Mouse (Mus musculus) left cerebral cortex, adult 8-10 months (tissue): ENCODE data around the gene Gm16451. TPM values are rescaled to one million over a fixed set of nuclear protein-coding genes. Genes with fewer than 3 reads are reported as not detected.
"Not testable (repeated sequence)": the region's sequence is repeated elsewhere in the genome, so short reads cannot be mapped to it uniquely, and the experiment has no call there.

Experiments used
- DNase-seq, 2 experiments: peaks; one replicate each; pipeline ENCODE4 v3.0.0; 2022; ENCODE audit warnings: low spot score in 2 of 2
- total RNA-seq, 4 experiments: library from RNA; stranded (reverse); gene quantifications; 2 replicates each; pipeline ENCODE4 v1.2.4; 2022

Gene Gm16451
- total RNA-seq: not detected

DNA sequence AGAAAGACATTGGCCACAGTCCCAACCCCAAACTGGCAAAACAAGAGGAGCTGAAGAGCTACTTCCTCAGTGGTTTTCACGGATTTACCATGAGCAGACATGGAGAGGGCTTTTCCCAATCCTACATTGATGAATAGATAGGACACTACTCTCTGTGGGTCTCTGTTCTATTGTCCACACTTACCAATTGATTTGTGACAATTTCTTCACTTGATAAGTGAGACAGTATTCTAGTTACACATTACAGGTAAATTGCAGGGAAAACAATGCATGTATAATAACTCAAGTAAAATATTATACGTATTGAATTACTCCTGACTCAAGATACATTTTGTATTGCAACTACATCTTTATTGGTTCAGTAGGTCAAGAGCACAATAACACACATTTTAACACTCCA is at the start of gene Gm16451:
Gene Gm16451 (minus strand): TSS at position 101 of the 400 bp plus-strand sequence.
- DNase-seq: not testable (repeated sequence)

DNA sequence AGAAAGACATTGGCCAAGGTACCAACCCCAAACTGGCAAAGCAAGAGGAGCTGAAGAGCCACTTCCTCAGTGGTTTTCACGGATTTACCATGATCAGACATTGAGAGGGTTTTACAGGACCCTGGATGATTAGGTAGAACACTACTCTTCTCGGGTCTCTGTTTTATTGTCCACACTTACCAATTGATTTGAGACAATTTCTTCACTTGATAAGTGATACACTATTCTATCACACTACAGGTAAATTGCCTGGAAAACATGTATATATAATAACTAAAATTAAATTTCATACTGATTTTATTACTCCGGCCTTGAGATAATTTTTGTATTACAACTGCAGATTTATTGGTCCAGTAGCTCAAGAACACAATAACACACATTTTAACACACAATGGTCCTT is 45.9 kb upstream of the Gm16451 start, which contains the start of gene Vmn1r142:
Gene Vmn1r142 (minus strand): TSS at position 101 of the 400 bp plus-strand sequence.
- not testable (repeated sequence) for DNase-seq

DNA sequence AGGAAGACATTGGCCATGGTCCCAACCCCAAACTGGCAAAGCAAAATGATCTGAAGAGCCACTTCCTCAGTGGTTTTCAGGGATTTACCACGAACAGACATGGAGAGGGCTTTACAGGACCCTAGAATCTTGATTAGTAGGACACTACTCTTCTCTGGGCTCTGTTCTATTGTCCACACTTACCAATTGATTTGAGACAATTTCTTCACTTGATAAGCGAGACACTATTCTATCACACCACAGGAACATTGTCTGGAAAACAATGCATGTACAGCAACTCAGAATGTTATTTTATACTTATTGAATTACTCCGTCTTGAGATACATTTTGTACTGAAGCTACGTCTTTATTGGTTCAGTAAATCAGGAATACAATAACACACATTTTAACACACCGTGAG is 16.6 kb upstream of the Gm16451 start, which contains the start of gene Gm10666:
Gene Gm10666 (minus strand): TSS at position 101 of the 400 bp plus-strand sequence.
- not testable (repeated sequence) for DNase-seq

DNA sequence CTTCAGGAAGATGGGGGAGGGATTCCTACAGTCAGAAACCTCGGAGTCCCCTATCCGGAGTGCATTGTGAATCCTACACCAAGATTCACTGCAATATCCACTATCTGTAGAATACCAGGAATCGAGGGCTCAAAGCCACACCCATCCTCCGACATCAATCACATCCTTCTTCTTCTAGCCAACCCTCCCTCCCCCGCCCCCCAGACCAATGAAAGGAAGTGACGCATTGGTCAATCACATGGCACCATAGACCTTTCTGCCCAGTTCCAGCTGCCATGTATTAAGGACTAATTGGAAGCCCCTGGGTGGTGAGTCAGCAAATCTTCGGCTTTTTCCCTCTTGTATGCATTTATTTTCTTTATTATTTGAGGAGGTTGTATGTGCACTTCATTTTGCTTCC is 49.3 kb downstream of the Gm16451 start, which contains the start of gene Vmn1r139:
Gene Vmn1r139 (plus strand): TSS at position 301 of the 400 bp plus-strand sequence.
- DNase-seq: not testable (repeated sequence)

Other genes with a start within 250 kb of the Gm16451 start
- not detected for gene Gm5891, start 197.0 kb downstream of the Gm16451 start, total RNA-seq
- not detected for gene Vmn1r137, start 123.7 kb downstream of the Gm16451 start, total RNA-seq
- gene Vmn1r138, start 89.3 kb downstream of the Gm16451 start, total RNA-seq: not detected
- not detected for gene Gm6176, start 61.9 kb downstream of the Gm16451 start, total RNA-seq
- gene Vmn1r139, start 49.2 kb downstream of the Gm16451 start, total RNA-seq: not detected
- not detected for gene Gm10666, start 16.5 kb upstream of the Gm16451 start, total RNA-seq
- gene Vmn1r142, start 45.8 kb upstream of the Gm16451 start, total RNA-seq: not detected
- gene Vmn1r143, start 71.1 kb upstream of the Gm16451 start, total RNA-seq: not detected
- gene Gm8653, start 83.0 kb upstream of the Gm16451 start, total RNA-seq: not detected
- gene Gm8453, start 111.2 kb upstream of the Gm16451 start, total RNA-seq: not detected
- not detected for gene Gm4187, start 211.5 kb upstream of the Gm16451 start, total RNA-seq